Mouse (Mus musculus) lung, postnatal 0 days (tissue): ENCODE results near the gene Cd164l2.

Experiments used
- CTCF ChIP-seq: IDR thresholded peaks from 2 replicates; pipeline ENCODE4 v1.5.1; 2016; ENCODE audit warnings: antibody characterized with exemption, mild to moderate bottlenecking
- EP300 ChIP-seq: IDR thresholded peaks from 2 replicates; pipeline ENCODE4 v1.6.1; 2016; ENCODE audit warnings: antibody characterized with exemption, mild to moderate bottlenecking, control low read depth

DNA sequence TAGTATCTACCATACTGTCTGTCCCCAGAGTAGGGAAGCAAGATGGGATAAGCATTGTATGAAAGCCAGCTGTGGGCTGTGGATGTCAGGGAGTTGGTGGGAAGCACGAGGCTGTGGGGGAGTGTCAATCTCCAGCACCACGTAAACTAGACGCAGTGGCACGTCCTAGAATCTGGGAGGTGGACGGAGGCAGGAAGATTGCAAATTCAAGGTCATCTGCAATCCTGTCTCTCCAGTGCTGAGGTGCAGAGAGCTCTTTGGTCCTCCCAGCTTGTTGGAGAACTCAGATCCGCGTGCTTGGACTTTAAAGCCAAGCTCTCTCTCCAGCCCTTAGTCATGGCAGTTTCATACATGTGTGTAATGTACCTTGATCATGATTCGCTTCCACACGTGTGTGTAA is 45.2 kb upstream of the Cd164l2 start:
- no peak for TF ChIP-seq EP300
- TF ChIP-seq CTCF, result no peak
